Mouse (Mus musculus): ENCODE data around the gene Gpr152. TPM values are rescaled to one million over a fixed set of nuclear protein-coding genes. Genes with fewer than 3 reads are reported as not detected.

Gpr152 gene
- total RNA-seq, 2 experiments from 2014 or later: not detected

DNA sequence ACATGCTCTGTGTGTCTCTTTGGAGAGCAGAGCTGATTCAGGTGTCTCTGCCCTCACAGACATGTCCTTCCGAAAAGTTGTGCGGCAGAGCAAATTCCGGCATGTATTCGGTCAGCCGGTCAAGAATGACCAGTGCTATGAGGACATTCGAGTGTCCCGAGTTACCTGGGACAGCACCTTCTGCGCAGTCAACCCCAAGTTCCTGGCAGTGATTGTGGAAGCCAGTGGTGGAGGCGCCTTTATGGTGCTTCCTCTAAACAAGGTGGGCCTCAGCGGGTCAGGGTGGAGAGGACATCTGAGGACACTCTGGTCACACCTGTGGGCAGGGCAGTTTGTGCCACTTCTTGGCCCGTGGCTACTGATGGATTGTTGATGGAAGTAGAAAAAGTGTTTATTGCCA is 9.7 kb downstream of the Gpr152 start:
- no peak for ATAC-seq (ENCODE audit: poor library complexity, severe bottlenecking)

DNA sequence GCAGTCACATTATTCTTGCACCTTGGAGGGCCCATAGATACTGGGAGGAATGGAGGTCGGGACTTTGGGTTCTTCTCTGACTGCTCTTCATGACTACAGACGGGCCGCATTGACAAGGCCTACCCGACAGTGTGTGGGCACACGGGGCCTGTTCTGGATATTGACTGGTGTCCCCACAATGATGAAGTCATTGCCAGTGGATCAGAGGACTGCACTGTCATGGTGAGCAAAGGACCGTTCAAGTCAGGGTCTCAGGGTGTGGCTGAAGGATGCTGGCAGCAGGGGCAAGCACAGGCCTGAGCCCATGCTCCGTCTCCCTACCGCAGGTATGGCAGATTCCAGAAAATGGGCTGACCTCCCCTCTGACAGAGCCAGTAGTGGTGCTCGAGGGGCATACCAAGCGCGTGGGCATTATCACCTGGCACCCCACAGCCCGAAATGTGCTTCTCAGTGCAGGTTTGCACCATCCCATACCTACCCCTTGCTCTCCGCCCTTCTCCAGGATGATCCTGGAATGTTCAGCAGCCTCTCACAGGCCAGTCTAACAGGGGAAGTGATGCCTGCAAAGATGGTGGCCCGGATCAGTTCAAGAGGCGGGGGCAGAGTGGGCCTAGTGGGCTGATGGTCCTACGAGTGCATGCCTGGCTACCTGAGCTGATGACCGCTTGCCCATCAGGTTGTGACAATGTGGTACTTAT is 10.3 kb downstream of the Gpr152 start:
- no peak for ATAC-seq (ENCODE audit: poor library complexity, severe bottlenecking)

- ATAC-seq (ENCODE audit: poor library complexity, severe bottlenecking): no peak
These were observed 11.2 kb downstream of the Gpr152 start for GRCm38 (mm10) chr19:4150567-4151487.

DNA sequence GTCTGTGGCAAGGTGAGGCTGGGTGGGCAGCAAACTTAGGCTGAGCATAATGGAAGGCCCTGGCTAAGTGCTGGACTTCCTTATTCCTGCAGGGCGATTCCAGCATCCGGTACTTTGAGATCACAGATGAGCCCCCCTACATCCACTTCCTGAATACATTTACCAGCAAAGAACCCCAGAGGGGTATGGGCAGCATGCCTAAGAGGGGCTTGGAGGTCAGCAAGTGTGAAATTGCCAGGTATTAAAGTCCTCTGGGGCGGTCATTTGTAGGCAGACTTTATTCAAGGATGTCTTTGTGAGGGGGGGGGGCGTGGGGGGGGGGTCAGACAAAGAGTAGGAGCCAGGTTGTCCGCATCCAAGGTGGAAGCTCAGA is 11.9 kb downstream of the Gpr152 start:
- ATAC-seq (ENCODE audit: poor library complexity, severe bottlenecking): no peak

DNA sequence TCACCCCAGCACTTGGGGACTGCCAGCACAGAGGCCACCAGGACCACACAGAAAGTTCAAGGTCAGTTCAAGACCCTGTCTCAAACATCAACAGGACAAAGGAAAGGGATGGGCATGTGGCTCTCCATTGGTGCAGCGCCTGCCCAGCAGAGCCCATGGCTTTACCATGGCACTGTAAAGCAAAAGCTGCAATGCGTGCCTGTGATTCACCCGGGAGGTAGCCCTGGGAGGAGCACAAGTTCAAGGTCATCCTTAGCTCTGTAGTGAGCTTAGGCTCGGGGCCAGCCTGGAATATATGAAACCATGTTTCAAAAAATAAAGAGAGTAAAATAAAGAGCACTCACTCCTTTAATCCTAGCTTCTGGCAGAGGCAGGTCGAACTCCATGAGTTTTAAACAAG is 12.3 kb downstream of the Gpr152 start:
- no peak for ATAC-seq (ENCODE audit: poor library complexity, severe bottlenecking)

GRCm38 (mm10) chr19:4152445-4153231 is 13.1 kb downstream of the Gpr152 start:
- no peak for ATAC-seq (ENCODE audit: poor library complexity, severe bottlenecking)

- no peak for ATAC-seq (ENCODE audit: poor library complexity, severe bottlenecking)
These were observed 13.7 kb downstream of the Gpr152 start, which contains the start of gene Ptprcap for GRCm38 (mm10) chr19:4153232-4153654. Gene Ptprcap (plus strand): TSS chr19:4153604.

- ATAC-seq (ENCODE audit: poor library complexity, severe bottlenecking): peak; percentile 65
These were observed 15.0 kb downstream of the Gpr152 start for GRCm38 (mm10) chr19:4154437-4155222.

GRCm38 (mm10) chr19:4155223-4156072 is 15.9 kb downstream of the Gpr152 start:
- 0 out of 2 replicates have a peak, but pooled peaks have one; percentile 10 for ATAC-seq (ENCODE audit: poor library complexity, severe bottlenecking)

DNA sequence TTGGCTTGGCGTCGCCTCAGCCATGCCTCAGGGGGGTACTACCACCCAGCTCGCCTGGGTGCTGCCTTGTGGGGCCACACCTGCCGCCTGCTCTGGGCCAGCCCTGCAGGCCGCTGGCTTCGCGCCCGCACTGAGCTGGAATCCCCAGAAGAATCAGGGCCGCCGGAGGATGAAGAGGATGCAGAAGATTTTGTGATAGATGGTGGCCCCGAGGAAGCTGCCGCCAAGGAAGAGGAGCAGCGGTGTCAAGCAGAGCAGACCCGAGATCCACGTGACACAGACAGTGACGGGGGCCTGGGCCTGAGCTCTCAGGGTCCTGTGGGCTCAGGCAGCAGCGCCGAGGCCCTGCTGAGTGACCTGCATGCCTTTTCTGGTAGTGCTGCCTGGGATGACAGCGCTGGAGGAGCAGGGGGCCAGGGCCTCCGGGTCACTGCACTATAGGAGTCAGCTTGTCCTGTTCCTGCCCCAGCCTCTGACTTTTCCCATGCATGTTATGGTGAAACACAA is 16.5 kb downstream of the Gpr152 start:
- no peak for ATAC-seq (ENCODE audit: poor library complexity, severe bottlenecking)

GRCm38 (mm10) chr19:4156771-4157170 is 17.2 kb downstream of the Gpr152 start:
- no peak for ATAC-seq (ENCODE audit: poor library complexity, severe bottlenecking)

DNA sequence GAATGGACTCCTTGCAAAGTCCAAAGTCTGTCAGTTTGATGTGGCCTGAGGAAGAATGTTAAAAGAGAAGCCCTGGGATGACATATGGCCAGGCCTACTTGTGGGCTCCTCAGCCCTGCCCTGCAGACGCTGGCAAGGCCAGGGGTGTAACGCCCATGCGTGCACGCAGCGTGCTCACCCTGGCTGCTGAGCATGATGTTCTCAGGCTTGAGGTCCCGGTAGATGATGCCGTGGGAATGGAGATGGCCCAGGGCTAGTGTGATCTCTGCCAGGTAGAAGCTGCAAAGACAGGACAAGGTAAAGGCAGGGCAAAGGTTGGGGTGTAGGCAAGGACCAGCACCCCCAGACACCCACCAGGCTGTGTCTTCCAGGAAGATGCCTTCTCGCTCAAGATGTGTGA is 19.5 kb downstream of the Gpr152 start:
- ATAC-seq (ENCODE audit: poor library complexity, severe bottlenecking): no peak

- ATAC-seq (ENCODE audit: poor library complexity, severe bottlenecking): peak; percentile 99
These were observed 23.3 kb downstream of the Gpr152 start, which contains the start of gene Rps6kb2 for GRCm38 (mm10) chr19:4162646-4163542. Gene Rps6kb2 (minus strand): TSS chr19:4163354.

- ATAC-seq (ENCODE audit: poor library complexity, severe bottlenecking): no peak
These were observed 23.9 kb downstream of the Gpr152 start for GRCm38 (mm10) chr19:4163543-4163887.

DNA sequence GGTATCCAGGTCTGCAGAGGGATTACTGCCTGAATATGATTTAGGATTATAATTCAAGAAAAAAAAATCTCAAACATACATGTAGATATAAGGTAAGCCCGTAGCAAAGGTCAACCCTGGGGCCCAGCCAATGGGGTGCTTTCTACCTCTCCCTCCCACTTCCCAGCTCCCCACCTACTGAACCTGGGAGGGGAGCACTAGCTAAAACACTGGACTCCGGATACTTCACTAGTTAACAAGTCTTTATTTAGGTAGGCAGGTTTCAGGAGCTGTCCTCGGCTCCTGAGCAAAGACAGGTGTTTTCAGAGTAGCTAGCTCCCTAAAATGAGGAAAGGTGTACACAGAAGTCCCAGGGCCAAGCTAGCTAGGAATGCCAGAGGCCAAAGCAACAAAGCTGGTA is 24.5 kb downstream of the Gpr152 start:
- ATAC-seq (ENCODE audit: poor library complexity, severe bottlenecking): no peak

GRCm38 (mm10) chr19:4164721-4165120 is 25.1 kb downstream of the Gpr152 start:
- ATAC-seq (ENCODE audit: poor library complexity, severe bottlenecking): no peak

GRCm38 (mm10) chr19:4166678-4167476 is 27.3 kb downstream of the Gpr152 start:
- ATAC-seq (ENCODE audit: poor library complexity, severe bottlenecking): no peak
